Mouse (Mus musculus) T-helper 2 cell (primary cell): ENCODE results near the gene Slc19a1.

Experiments
- in situ Hi-C: fragments of 300-600 bp; cut with MboI, MseI; formaldehyde crosslinking; loops from one replicate; pipeline ENCODE4 v1.15.1; 2025; ENCODE audit warnings: high pct_unique_total_duplicates

Gene Slc19a1

GRCm38 (mm10) chr10:77031768-77032375, at the start of gene Slc19a1:
Gene Slc19a1 (plus strand): TSS chr10:77032241.
- in situ Hi-C loops = no loop called here

GRCm38 (mm10) chr10:76988586-76988985, 43.5 kb upstream of the Slc19a1 start:
- in situ Hi-C loops = no loop called here

- in situ Hi-C loops = no loop called here
These were observed 39.6 kb upstream of the Slc19a1 start for GRCm38 (mm10) chr10:76992456-76992855.

GRCm38 (mm10) chr10:76997759-76998513, 34.1 kb upstream of the Slc19a1 start:
- in situ Hi-C loops = no loop called here

GRCm38 (mm10) chr10:77004936-77005335, 27.1 kb upstream of the Slc19a1 start:
- in situ Hi-C loops = no loop called here

- in situ Hi-C loops = no loop called here
These were observed 24.5 kb upstream of the Slc19a1 start for GRCm38 (mm10) chr10:77007433-77008108.

- in situ Hi-C loops = no loop called here
These were observed 23.9 kb upstream of the Slc19a1 start for GRCm38 (mm10) chr10:77008109-77008561.

GRCm38 (mm10) chr10:77008698-77009097, 23.3 kb upstream of the Slc19a1 start:
- in situ Hi-C loops = no loop called here

- in situ Hi-C loops = no loop called here
These were observed 20.4 kb upstream of the Slc19a1 start for GRCm38 (mm10) chr10:77011681-77012080.

GRCm38 (mm10) chr10:77016080-77016479, 16.0 kb upstream of the Slc19a1 start:
- in situ Hi-C loops = no loop called here

- in situ Hi-C loops = no loop called here
These were observed 15.5 kb upstream of the Slc19a1 start for GRCm38 (mm10) chr10:77016499-77016898.

GRCm38 (mm10) chr10:77017061-77017460, 15.0 kb upstream of the Slc19a1 start:
- in situ Hi-C loops = no loop called here

- in situ Hi-C loops = no loop called here
These were observed 14.4 kb upstream of the Slc19a1 start for GRCm38 (mm10) chr10:77017662-77018061.

GRCm38 (mm10) chr10:77021399-77022052, 10.5 kb upstream of the Slc19a1 start:
- in situ Hi-C loops = no loop called here

- in situ Hi-C loops = no loop called here
These were observed 9.5 kb upstream of the Slc19a1 start for GRCm38 (mm10) chr10:77022301-77023130.

- in situ Hi-C loops = no loop called here
These were observed 7.8 kb upstream of the Slc19a1 start for GRCm38 (mm10) chr10:77024231-77024630.

GRCm38 (mm10) chr10:77026944-77027343, 5.1 kb upstream of the Slc19a1 start:
- in situ Hi-C loops = loop anchor here (5.0 kb wide), 1 partner anchor 190 kb away; no protein-coding TSS in a partner anchor

GRCm38 (mm10) chr10:77028782-77029296, 3.2 kb upstream of the Slc19a1 start:
- in situ Hi-C loops = loop anchor here (5.0 kb wide), 1 partner anchor 192 kb away; no protein-coding TSS in a partner anchor

GRCm38 (mm10) chr10:77029761-77030160, 2.3 kb upstream of the Slc19a1 start:
- in situ Hi-C loops = loop anchor here (5.0 kb wide), 1 partner anchor 192 kb away; no protein-coding TSS in a partner anchor

GRCm38 (mm10) chr10:77030666-77031065, 1.4 kb upstream of the Slc19a1 start:
- in situ Hi-C loops = no loop called here
